Mouse (Mus musculus) heart, embryonic 16.5 days (tissue): ENCODE results near the gene Hoxd3. TPM values are rescaled to one million over a fixed set of nuclear protein-coding genes. Genes with fewer than 3 reads are reported as not detected.
A peak's percentile ranks its signal among the peaks of the same experiment; 100 is the strongest.

Experiments used
- ATAC-seq: fragments of 200-750 bp; cut with Nextera tagmentation; replicated peaks from 2 replicates; pipeline ENCODE4 v1.8.0; 2017; ENCODE audit warnings: moderate number of reproducible peaks; ENCODE audit not compliant: insufficient read depth, low FRiP score; ENCODE audit errors: extremely low read depth
- H3K27ac ChIP-seq: fragments of 300-500 bp; sonication (generic); 2 replicates; pipeline ENCODE4 v1.5.1; 2014; ENCODE audit warnings: mild to moderate bottlenecking, low read length, control low read depth, moderate library complexity
- H3K27me3 ChIP-seq: fragments of 300-500 bp; sonication (generic); 2 replicates; pipeline ENCODE4 v1.6.1; 2014; ENCODE audit warnings: low read length, mixed read lengths; ENCODE audit not compliant: control insufficient read depth, insufficient read depth
- H3K36me3 ChIP-seq: fragments of 300-500 bp; sonication (generic); 2 replicates; pipeline ENCODE4 v1.6.1; 2014; ENCODE audit not compliant: control insufficient read depth, insufficient read depth
- H3K4me1 ChIP-seq: fragments of 300-500 bp; sonication (generic); 2 replicates; pipeline ENCODE4 v1.6.1; 2014; ENCODE audit warnings: low read length, mixed read lengths; ENCODE audit not compliant: control insufficient read depth, insufficient read depth
- H3K4me2 ChIP-seq: fragments of 300-500 bp; sonication (generic); 2 replicates; pipeline ENCODE4 v1.6.1; 2014; ENCODE audit warnings: low read depth, mild to moderate bottlenecking, control low read depth, low read length
- H3K4me3 ChIP-seq: fragments of 300-500 bp; sonication (generic); 2 replicates; pipeline ENCODE4 v1.5.1; 2014; ENCODE audit warnings: mild to moderate bottlenecking, control low read depth, low read length
- H3K9ac ChIP-seq: fragments of 300-500 bp; sonication (generic); 2 replicates; pipeline ENCODE4 v1.6.1; 2014; ENCODE audit warnings: low read length, control low read depth
- H3K9me3 ChIP-seq: fragments of 300-500 bp; sonication (generic); replicated peaks from 2 replicates; pipeline ENCODE4 v1.6.1; 2016; ENCODE audit warnings: low read length; ENCODE audit not compliant: control insufficient read depth
- WGBS: fragments of 180-500 bp; shearing (Covaris S2); extraction: QIAGEN DNeasy Blood & Tissue Kit; methylation state at CpG from one replicate; pipeline ENCODE4 v1.1.7; 2014; 5-methylcytosine and 5-hydroxymethylcytosine counted together
- polyA plus RNA-seq: library from polyadenylated mRNA; unstranded; fragments of >200 nt; fragmentation: Nextera tagmentation; extraction: Ambion mirVana; gene quantifications from 2 replicates; pipeline ENCODE4 v1.2.1, GENCODE M21; 2015

Hoxd3 gene
- polyA plus RNA-seq, 1 experiment from 2014 or later = 0.66 TPM

DNA sequence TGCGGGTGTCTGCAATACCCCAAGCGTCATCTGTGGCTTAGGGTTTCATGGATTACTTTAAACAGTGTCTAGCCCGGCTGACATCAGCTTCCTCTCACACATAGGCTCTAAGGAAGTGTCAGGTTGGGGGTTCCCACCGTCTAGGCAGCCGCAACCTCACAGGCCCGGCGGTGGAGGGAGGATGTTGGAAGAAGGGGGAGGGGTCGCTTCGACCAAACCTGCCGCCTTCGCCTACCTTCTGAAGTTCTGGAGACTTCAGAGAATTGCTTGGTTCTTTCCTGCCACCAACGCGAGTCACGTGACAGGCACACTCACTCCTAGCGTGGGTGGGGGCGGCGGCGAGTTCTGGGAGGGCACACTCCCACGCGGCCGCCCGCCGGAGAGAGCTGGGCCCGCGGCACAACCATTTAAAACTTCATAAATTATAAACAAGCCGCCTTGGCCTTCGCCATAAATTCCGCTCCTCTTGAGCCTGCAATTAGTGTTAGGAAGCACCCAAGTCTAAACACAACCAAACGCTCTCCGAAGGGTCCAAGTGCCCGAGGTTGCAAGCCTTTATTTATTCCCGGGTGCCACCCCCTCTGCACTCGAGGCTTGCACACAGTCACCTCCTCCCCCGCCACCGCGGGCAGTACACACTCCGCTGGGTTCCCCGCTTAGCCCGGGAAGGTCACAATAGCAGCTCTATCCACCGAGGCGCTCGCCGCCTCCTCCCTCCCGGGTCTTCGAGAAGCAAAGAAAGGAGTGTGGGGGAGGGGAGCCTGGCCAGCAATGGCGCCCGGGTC, 37.8 kb downstream of the Hoxd3 start:
- under 1% methylated on average over 47 of the region's 47 CpGs for WGBS
- Histone ChIP-seq H3K9me3 (no peaks in the 10 kb centered on the region), H3K27me3 (peaks cover 91% of the 10 kb centered on the region), H3K9ac (no peak overlapping the region), H3K4me3 (peak overlapping the region; percentile 37), H3K27ac (no peak overlapping the region), H3K36me3 (no peaks in the 10 kb centered on the region), H3K4me2 (peak overlapping the region; percentile 54), H3K4me1 (peaks cover 8% of the 10 kb centered on the region)
- no peak for ATAC-seq

DNA sequence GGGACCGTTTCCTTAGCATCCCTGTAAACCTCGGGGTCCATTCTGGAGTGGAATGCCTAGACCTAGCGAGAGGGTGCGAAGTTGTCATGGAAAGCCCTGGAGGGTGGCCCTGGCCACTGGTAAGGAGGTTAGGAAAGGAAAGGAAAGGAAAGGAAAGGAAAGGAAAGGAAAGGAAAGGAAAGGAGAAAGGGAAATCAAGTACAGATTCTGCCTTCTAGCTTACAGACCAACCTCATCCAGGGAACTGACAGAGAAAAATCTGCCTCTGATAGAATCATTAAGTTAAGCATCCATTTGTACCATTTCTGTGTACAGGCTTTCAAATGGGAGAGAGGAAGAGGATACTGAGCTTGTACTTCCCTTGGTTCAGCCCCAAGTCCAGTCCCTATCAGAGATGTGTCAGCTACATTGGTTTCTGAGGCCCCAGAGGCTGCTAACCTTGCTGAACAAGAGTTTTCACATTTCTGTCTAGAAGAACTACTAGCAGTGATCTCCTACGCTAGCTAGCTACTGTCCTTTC, 39.1 kb downstream of the Hoxd3 start:
- WGBS = 36% methylated on average over 5 of the region's 5 CpGs
- Histone ChIP-seq H3K9ac (no peak overlapping the region), H3K27me3 (peaks cover 89% of the 10 kb centered on the region)

DNA sequence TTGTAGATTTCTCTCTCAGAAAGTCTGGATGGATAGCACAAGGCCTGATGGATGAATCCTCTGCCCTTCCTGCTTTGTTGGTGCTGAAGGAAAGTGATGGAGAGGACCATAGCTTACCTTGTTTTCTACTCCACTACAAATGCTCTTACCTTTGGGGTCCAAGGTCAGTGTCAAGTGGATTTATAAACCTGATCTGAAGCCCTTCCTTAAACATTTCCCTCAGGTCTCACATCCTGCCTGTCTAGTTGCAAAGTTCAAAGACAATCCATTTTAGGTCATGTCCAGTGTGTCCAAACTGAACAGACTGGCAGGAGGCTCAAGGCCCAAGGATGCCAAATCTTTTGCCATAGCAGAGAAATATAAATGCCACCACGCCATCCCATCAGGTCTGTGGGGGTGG, 40.1 kb downstream of the Hoxd3 start:
- Histone ChIP-seq H3K9me3 (no peaks in the 10 kb centered on the region), H3K27ac (no peak overlapping the region), H3K9ac (no peak overlapping the region), H3K27me3 (peaks cover 86% of the 10 kb centered on the region), H3K4me1 (peaks cover 8% of the 10 kb centered on the region), H3K4me3 (no peak overlapping the region), H3K4me2 (no peak overlapping the region), H3K36me3 (no peaks in the 10 kb centered on the region)
- no peak for ATAC-seq
- 71% methylated on average over 1 of the region's 1 CpGs for WGBS

More for the DNA sequence above, 39.1 kb downstream of the Hoxd3 start:
- Histone ChIP-seq H3K4me1 (peaks cover 8% of the 10 kb centered on the region), H3K4me2 (no peak overlapping the region), H3K27ac (no peak overlapping the region), H3K9me3 (no peaks in the 10 kb centered on the region), H3K36me3 (no peaks in the 10 kb centered on the region), H3K4me3 (no peak overlapping the region)
- ATAC-seq = no peak

DNA sequence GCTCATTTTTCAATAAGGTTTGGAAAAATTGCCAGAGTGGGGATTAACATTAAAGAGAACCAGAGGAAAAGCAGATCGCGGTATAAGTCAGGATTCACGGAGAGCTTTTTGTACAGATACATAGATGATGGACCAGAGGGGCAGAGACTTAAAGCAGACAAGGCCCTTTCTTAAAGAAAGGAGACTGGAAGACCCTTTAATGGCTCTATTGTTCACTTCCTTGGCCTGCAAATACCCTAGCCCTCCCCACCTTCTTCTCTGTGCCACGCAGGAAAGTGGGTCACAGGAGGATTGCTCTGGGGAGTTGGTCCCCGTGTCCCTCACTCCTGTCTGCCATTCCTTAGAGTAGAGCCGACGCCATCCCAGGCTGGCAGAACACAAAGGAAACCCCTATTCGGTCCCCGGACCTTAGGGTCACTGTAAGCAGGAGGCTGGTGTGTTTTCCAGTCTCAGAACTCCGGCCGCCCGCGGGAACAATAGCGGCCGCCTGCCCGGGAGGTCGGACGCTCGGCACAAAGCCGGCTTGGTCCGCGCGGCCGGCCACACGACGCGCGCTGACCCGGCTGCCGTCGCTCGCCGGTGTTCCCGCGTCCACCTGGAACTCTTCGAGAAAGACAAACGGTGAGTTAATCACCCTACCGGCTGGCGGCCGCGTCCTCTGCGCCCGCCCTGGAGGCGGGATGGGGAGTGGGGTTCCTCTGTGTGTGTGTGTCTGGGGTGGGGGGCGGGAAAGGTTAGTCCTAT, 40.9 kb downstream of the Hoxd3 start:
- H3K9ac ChIP-seq = no peak overlapping the region
- WGBS = 3% methylated on average over 45 of the region's 45 CpGs
- no peak overlapping the region for H3K27ac ChIP-seq
- peaks cover 8% of the 10 kb centered on the region for H3K4me1 ChIP-seq
- peaks cover 84% of the 10 kb centered on the region for H3K27me3 ChIP-seq
- H3K9me3 ChIP-seq = no peaks in the 10 kb centered on the region
- ATAC-seq = no peak
- peak overlapping the region; percentile 24 for H3K4me3 ChIP-seq
- peak overlapping the region; percentile 55 for H3K4me2 ChIP-seq
- no peaks in the 10 kb centered on the region for H3K36me3 ChIP-seq

DNA sequence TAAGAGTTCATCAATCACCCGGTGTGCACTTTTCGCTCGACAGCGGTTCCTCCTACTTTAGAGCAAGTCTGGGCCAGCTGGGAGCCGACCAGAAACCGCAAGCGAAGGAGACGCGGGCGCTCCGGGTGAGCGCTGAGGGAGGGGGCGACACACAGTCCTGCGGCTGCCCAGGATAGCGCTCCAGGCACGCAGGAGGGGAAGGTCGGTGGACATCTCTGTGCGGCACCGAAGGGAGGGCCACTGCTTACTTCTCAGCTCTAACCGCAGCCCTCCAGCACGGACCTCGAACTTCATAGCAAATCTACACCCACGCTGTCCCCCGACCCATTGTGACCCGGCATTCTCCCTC, 41.4 kb downstream of the Hoxd3 start:
- WGBS = 2% methylated on average over 25 of the region's 25 CpGs
- ATAC-seq = no peak
- Histone ChIP-seq H3K4me2 (peak overlapping the region; percentile 55), H3K36me3 (no peaks in the 10 kb centered on the region), H3K27me3 (peaks cover 84% of the 10 kb centered on the region), H3K27ac (no peak overlapping the region), H3K4me1 (peaks cover 8% of the 10 kb centered on the region), H3K9me3 (no peaks in the 10 kb centered on the region), H3K9ac (no peak overlapping the region), H3K4me3 (peak overlapping the region; percentile 24)

DNA sequence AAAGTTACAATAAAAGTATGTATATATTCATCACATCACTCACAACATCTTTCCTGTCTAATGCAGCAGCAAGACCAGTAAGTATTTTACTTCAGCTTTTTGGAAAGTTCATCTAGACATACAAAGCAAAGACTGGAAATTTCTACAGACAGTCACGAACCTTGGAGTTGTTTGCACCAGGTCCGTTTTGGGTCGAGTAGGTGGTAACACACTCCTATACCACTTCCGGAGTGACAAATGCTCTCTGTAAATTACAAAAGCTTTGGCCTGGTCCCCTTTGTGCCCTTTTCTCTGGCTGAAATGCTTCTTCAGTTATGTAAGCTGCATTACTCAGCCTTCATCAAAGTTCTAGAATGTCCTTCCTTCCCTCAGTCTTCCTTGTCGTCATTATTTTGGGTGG, 42.0 kb downstream of the Hoxd3 start:
- no peak for ATAC-seq

DNA sequence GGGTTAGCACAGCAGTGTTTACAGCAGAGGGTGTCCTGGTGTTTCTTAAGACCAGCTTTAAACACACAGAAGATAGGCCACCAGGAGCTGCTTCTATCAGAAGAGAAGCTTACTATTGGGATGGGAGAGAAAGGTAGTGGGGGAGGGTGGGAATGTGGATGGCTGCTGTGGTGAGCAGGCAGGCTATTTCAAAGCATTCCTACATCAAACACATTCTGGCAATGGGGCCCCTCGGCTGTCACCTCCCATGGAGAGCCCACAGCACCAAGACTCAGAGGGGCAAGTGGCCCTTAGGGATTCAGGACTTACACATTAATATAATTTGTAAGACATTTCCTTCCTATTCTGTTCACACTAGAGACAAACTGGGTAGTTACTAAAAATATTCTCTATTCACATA, 48.4 kb downstream of the Hoxd3 start:
- H3K4me2 ChIP-seq = no peak overlapping the region
- WGBS = 0% methylated on average over 1 of the region's 1 CpGs
- no peak for ATAC-seq
- no peaks in the 10 kb centered on the region for H3K9me3 ChIP-seq
- no peak overlapping the region for H3K27ac ChIP-seq
- H3K27me3 ChIP-seq = peaks cover 81% of the 10 kb centered on the region
- no peak overlapping the region for H3K9ac ChIP-seq
- no peak overlapping the region for H3K4me3 ChIP-seq
- H3K36me3 ChIP-seq = no peaks in the 10 kb centered on the region
- H3K4me1 ChIP-seq = peaks cover 13% of the 10 kb centered on the region

More for the DNA sequence above, 42.0 kb downstream of the Hoxd3 start:
- no peak overlapping the region for H3K9ac ChIP-seq
- no peaks in the 10 kb centered on the region for H3K36me3 ChIP-seq
- H3K4me2 ChIP-seq = no peak overlapping the region
- H3K27me3 ChIP-seq = peaks cover 82% of the 10 kb centered on the region
- H3K4me3 ChIP-seq = no peak overlapping the region
- peaks cover 8% of the 10 kb centered on the region for H3K4me1 ChIP-seq
- H3K27ac ChIP-seq = no peak overlapping the region
- H3K9me3 ChIP-seq = no peaks in the 10 kb centered on the region
- WGBS = 31% methylated on average over 5 of the region's 5 CpGs

DNA sequence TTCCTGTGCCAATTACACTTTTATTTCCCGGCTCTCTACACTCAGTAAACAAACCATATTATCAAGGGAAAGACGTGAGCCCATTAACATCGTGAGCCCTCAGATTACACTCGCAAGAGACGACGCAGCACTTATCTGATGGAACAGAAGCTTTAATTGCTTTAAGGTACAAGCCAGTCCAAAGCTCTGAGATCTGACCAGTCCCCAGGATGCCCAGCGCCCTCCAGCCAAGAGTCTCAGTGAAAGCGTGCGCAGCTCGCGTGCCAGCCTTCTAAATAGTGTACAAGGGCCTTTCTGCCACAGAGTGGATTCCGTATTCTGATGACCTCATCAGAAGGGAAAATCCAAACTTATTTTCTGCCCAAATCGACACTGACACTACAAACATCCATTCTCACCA, 50.2 kb downstream of the Hoxd3 start:
- H3K9me3 ChIP-seq = no peaks in the 10 kb centered on the region
- H3K27ac ChIP-seq = no peak overlapping the region
- 6% methylated on average over 13 of the region's 13 CpGs for WGBS
- peaks cover 82% of the 10 kb centered on the region for H3K27me3 ChIP-seq
- H3K36me3 ChIP-seq = no peaks in the 10 kb centered on the region
- H3K4me2 ChIP-seq = no peak overlapping the region
- no peak overlapping the region for H3K9ac ChIP-seq
- no peak overlapping the region; the same call in 1 of the 2 replicates for H3K4me3 ChIP-seq
- peaks cover 13% of the 10 kb centered on the region for H3K4me1 ChIP-seq
- ATAC-seq = no peak
